Mouse (Mus musculus): ENCODE measurements at regions not wholly inside any gene's neighbourhood (a gene's known extent, or its start where the extent isn't known, plus 50 kb on each side); places are given as distances from the start of the nearest gene placed in this dataset.

GRCm38 (mm10) chr5:16489803-16490202, 63.5 kb upstream of the Hgf start:
- no peak overlapping the region for H3K27ac ChIP-seq
- H3K4me2 ChIP-seq (ENCODE audit: low read length) = no peak overlapping the region
- no peak for TF ChIP-seq CTCF (IDR thresholded peaks at IDR 0.05; ENCODE audit: low read depth)
- no peaks in the 10 kb centered on the region for H3K27me3 ChIP-seq (ENCODE audit: insufficient read depth, low read length)
- no peaks in the 10 kb centered on the region for H3K36me3 ChIP-seq (ENCODE audit: insufficient read depth, low read length)
- no peaks in the 10 kb centered on the region for H3K4me1 ChIP-seq (replicated peaks; ENCODE audit: insufficient read depth, low read length)
- no peak overlapping the region for H3K9ac ChIP-seq (ENCODE audit: low read depth, low read length)
- no peaks in the 10 kb centered on the region for H3K9me3 ChIP-seq (replicated peaks; ENCODE audit: low read length)
- ATAC-seq (replicated peaks; ENCODE audit: low FRiP score, low read depth) (no peak), DNase-seq (ENCODE audit: low spot score) (no peak)
- H3K4me3 ChIP-seq (replicated peaks; ENCODE audit: low read depth, low read length) = no peak overlapping the region

- H3K9ac ChIP-seq (ENCODE audit: low read depth, low read length) = no peak overlapping the region
- no peak overlapping the region for H3K4me2 ChIP-seq (ENCODE audit: low read length)
- H3K9me3 ChIP-seq (replicated peaks; ENCODE audit: low read length) = no peaks in the 10 kb centered on the region
- ATAC-seq (replicated peaks; ENCODE audit: low FRiP score, low read depth) (no peak), DNase-seq (ENCODE audit: low spot score) (peak; percentile 8)
- WGBS = 30% methylated on average over 7 of the region's 7 CpGs
- H3K27ac ChIP-seq = no peak overlapping the region
- H3K4me3 ChIP-seq (replicated peaks; ENCODE audit: low read depth, low read length) = no peak overlapping the region
- H3K27me3 ChIP-seq (ENCODE audit: insufficient read depth, low read length) = no peaks in the 10 kb centered on the region
- H3K36me3 ChIP-seq (ENCODE audit: insufficient read depth, low read length) = no peaks in the 10 kb centered on the region
- no peak for TF ChIP-seq CTCF (IDR thresholded peaks at IDR 0.05; ENCODE audit: low read depth)
- H3K4me1 ChIP-seq (replicated peaks; ENCODE audit: insufficient read depth, low read length) = no peaks in the 10 kb centered on the region
Measured at GRCm38 (mm10) chr5:16499891-16500290, 53.4 kb upstream of the Hgf start.

Data from kidney, postnatal 0 days (tissue).